ENCODE assay signal across 8 mouse cellular contexts in the genomic region with DNA sequence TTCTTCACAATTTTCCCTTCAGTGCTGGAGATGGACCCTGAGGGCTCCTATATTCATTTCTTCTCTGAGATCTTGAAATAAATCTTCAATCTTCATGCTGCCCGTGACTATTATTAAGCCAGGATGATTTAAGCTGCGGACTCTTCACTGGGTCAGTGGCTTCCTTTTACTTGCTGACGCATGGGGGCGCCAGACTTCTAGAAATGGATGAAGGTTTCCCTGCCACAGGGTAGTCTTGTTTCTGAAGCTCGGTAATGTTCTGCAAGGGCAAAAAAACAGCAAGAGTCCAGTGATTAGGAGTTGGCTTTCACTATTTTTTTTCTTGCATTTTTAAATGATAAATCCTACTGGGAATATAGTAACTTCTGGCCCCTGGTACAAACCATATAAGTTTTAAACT.
DNase-seq lines count a peak whose midpoint lies in the region; ATAC-seq lines count a peak whose summit lies in the region.

No protein-coding gene starts in this region.

- H3K36me3 ChIP-seq in midbrain, embryonic 11.5 days (ENCODE audit: control insufficient read depth, insufficient read depth, low read length) = no peaks in the 10 kb centered on the region
- 0 out of 2 replicates have a peak, but pooled peaks cover 10% of the 10 kb centered on the region for H3K36me3 ChIP-seq in midbrain, embryonic 15.5 days (replicated peaks)
- no peaks in the 10 kb centered on the region for H3K36me3 ChIP-seq in lung, embryonic 15.5 days

- H3K9me3 ChIP-seq in midbrain, embryonic 11.5 days (ENCODE audit: control insufficient read depth, low read length) = no peaks in the 10 kb centered on the region
- no peaks in the 10 kb centered on the region for H3K9me3 ChIP-seq in midbrain, embryonic 15.5 days
- no peaks in the 10 kb centered on the region for H3K9me3 ChIP-seq in lung, embryonic 15.5 days

- peak; percentile 92 for DNase-seq in midbrain, embryonic 11.5 days (ENCODE audit: low spot score, missing footprints)
- DNase-seq in cerebellum, postnatal 10 days = peak; percentile 91 to 92
- peak; percentile 54 to 82 for DNase-seq in gastrocnemius, postnatal 4 days (ENCODE audit: low spot score in 2 of 2)
- DNase-seq in kidney, postnatal 36 days = peak; percentile 78 to 93
- DNase-seq in retina, postnatal 1 day = peak; percentile 77
- peak; percentile 49 for DNase-seq in urinary bladder, postnatal 10 days (ENCODE audit: low spot score)

- no peak overlapping the region for H3K27ac ChIP-seq in midbrain, embryonic 11.5 days (ENCODE audit: low read depth, low read length)
- no peak overlapping the region for H3K27ac ChIP-seq in midbrain, embryonic 15.5 days
- H3K27ac ChIP-seq in lung, embryonic 15.5 days = no peak overlapping the region

- H3K27me3 ChIP-seq in midbrain, embryonic 11.5 days (ENCODE audit: control insufficient read depth, insufficient read depth, low read length) = no peaks in the 10 kb centered on the region
- H3K27me3 ChIP-seq in midbrain, embryonic 15.5 days (replicated peaks) = no peaks in the 10 kb centered on the region
- H3K27me3 ChIP-seq in lung, embryonic 15.5 days = no peaks in the 10 kb centered on the region

- WGBS in midbrain, embryonic 11.5 days = 15% methylated on average over 5 of the region's 5 CpGs
- WGBS in midbrain, embryonic 15.5 days = 9% methylated on average over 5 of the region's 5 CpGs
- WGBS in lung, embryonic 15.5 days = 6% methylated on average over 5 of the region's 5 CpGs

- H3K9ac ChIP-seq in midbrain, embryonic 11.5 days (ENCODE audit: low read length) = no peak overlapping the region
- H3K9ac ChIP-seq in midbrain, embryonic 15.5 days = no peak overlapping the region
- H3K9ac ChIP-seq in lung, embryonic 15.5 days = no peak overlapping the region

- no peak overlapping the region for H3K4me3 ChIP-seq in midbrain, embryonic 11.5 days (ENCODE audit: low read depth, low read length)
- H3K4me3 ChIP-seq in midbrain, embryonic 15.5 days = no peak overlapping the region
- no peak overlapping the region for H3K4me3 ChIP-seq in lung, embryonic 15.5 days

- H3K4me1 ChIP-seq in midbrain, embryonic 11.5 days (ENCODE audit: control insufficient read depth, insufficient read depth, low read length) = no peaks in the 10 kb centered on the region
- peaks cover 13% of the 10 kb centered on the region for H3K4me1 ChIP-seq in midbrain, embryonic 15.5 days
- peaks cover 2% of the 10 kb centered on the region; the same call in 1 of the 2 replicates for H3K4me1 ChIP-seq in lung, embryonic 15.5 days

- no peak for ATAC-seq in midbrain, embryonic 11.5 days (ENCODE audit: low FRiP score)
- ATAC-seq in midbrain, embryonic 15.5 days (replicated peaks) = no peak; the same call in 1 of the 2 replicates
- ATAC-seq in lung, embryonic 15.5 days (ENCODE audit: borderline replicate concordance, extremely low read depth, low FRiP score, low TSS enrichment) = 0 out of 2 replicates have a peak, but pooled peaks have one; percentile 50

- no peak overlapping the region for H3K4me2 ChIP-seq in midbrain, embryonic 11.5 days
- H3K4me2 ChIP-seq in midbrain, embryonic 15.5 days = no peak overlapping the region
- H3K4me2 ChIP-seq in lung, embryonic 15.5 days = no peak overlapping the region
